Mouse (Mus musculus): Measurements from ENCODE around the gene Mark3. TPM values are rescaled to one million over a fixed set of nuclear protein-coding genes. Genes with fewer than 3 reads are reported as not detected.
A peak's percentile ranks its signal among the peaks of the same experiment; 100 is the strongest.

The Mark3 gene
- polyA plus RNA-seq, 1 experiment from 2014 or later, result 25.7 TPM

- H3K9me3 ChIP-seq, result no peaks in the 10 kb centered on the region
- WGBS, result 60% methylated on average over 11 of the region's 11 CpGs
Measured at GRCm38 (mm10) chr12:111689426-111689825, 115.1 kb downstream of the Mark3 start.

GRCm38 (mm10) chr12:111691346-111691872 lies 117.1 kb downstream of the Mark3 start:
- no peak for ATAC-seq (ENCODE audit: extremely low read depth, insufficient number of reproducible peaks, low FRiP score, low TSS enrichment)

More at GRCm38 (mm10) chr12:111689426-111689825, 115.1 kb downstream of the Mark3 start:
- no peaks in the 10 kb centered on the region for H3K27me3 ChIP-seq (replicated peaks)
- 0 out of 2 replicates have a peak, but pooled peaks cover 2% of the 10 kb centered on the region for H3K36me3 ChIP-seq
- H3K9ac ChIP-seq, result no peak overlapping the region
- H3K4me3 ChIP-seq, result no peak overlapping the region
- H3K27ac ChIP-seq (replicated peaks), result 0 out of 2 replicates have a peak overlapping the region, but pooled peaks have one; percentile 7
- ATAC-seq (ENCODE audit: extremely low read depth, insufficient number of reproducible peaks, low FRiP score, low TSS enrichment), result no peak
- no peak overlapping the region for H3K4me2 ChIP-seq
- H3K4me1 ChIP-seq, result peaks cover 77% of the 10 kb centered on the region

GRCm38 (mm10) chr12:111692899-111693298 lies 118.6 kb downstream of the Mark3 start:
- WGBS, result 84% methylated on average over 5 of the region's 5 CpGs
- no peaks in the 10 kb centered on the region for H3K27me3 ChIP-seq (replicated peaks)
- H3K9me3 ChIP-seq, result no peaks in the 10 kb centered on the region
- no peak for ATAC-seq (ENCODE audit: extremely low read depth, insufficient number of reproducible peaks, low FRiP score, low TSS enrichment)
- no peak overlapping the region for H3K27ac ChIP-seq (replicated peaks)
- H3K36me3 ChIP-seq, result no peaks in the 10 kb centered on the region
- H3K4me3 ChIP-seq, result no peak overlapping the region
- H3K4me2 ChIP-seq, result no peak overlapping the region
- peaks cover 64% of the 10 kb centered on the region for H3K4me1 ChIP-seq
- no peak overlapping the region for H3K9ac ChIP-seq

More at GRCm38 (mm10) chr12:111691346-111691872, 117.1 kb downstream of the Mark3 start:
- 32% methylated on average over 5 of the region's 5 CpGs for WGBS
- Histone ChIP-seq H3K27ac (replicated peaks) (0 out of 2 replicates have a peak overlapping the region, but pooled peaks have one; percentile 34), H3K36me3 (no peaks in the 10 kb centered on the region), H3K4me1 (peaks cover 79% of the 10 kb centered on the region), H3K27me3 (replicated peaks) (no peaks in the 10 kb centered on the region), H3K9me3 (no peaks in the 10 kb centered on the region), H3K4me3 (no peak overlapping the region), H3K4me2 (no peak overlapping the region), H3K9ac (peak overlapping the region; percentile 52; the same call in 1 of the 2 replicates)

- ATAC-seq (ENCODE audit: extremely low read depth, insufficient number of reproducible peaks, low FRiP score, low TSS enrichment), result no peak
- H3K36me3 ChIP-seq, result no peaks in the 10 kb centered on the region
- no peaks in the 10 kb centered on the region for H3K27me3 ChIP-seq (replicated peaks)
- 53% methylated on average over 18 of the region's 18 CpGs for WGBS
- peak overlapping the region; percentile 31 for H3K4me2 ChIP-seq
- H3K4me3 ChIP-seq, result no peak overlapping the region
- H3K9me3 ChIP-seq, result no peaks in the 10 kb centered on the region
- peak overlapping the region; percentile 46 for H3K27ac ChIP-seq (replicated peaks)
- H3K9ac ChIP-seq, result peak overlapping the region; percentile 67
- peaks cover 63% of the 10 kb centered on the region for H3K4me1 ChIP-seq
Measured at GRCm38 (mm10) chr12:111693341-111694270, 119.3 kb downstream of the Mark3 start.

GRCm38 (mm10) chr12:111694271-111694781 lies 120.0 kb downstream of the Mark3 start:
- no peak for ATAC-seq (ENCODE audit: extremely low read depth, insufficient number of reproducible peaks, low FRiP score, low TSS enrichment)
- H3K4me1 ChIP-seq, result peaks cover 59% of the 10 kb centered on the region
- 18% methylated on average over 12 of the region's 12 CpGs for WGBS

GRCm38 (mm10) chr12:111694880-111695804 lies 120.8 kb downstream of the Mark3 start:
- no peaks in the 10 kb centered on the region for H3K36me3 ChIP-seq
- H3K4me2 ChIP-seq, result no peak overlapping the region
- ATAC-seq (ENCODE audit: extremely low read depth, insufficient number of reproducible peaks, low FRiP score, low TSS enrichment), result 0 out of 2 replicates have a peak, but pooled peaks have one; percentile 16
- no peak overlapping the region for H3K4me3 ChIP-seq
- no peaks in the 10 kb centered on the region for H3K27me3 ChIP-seq (replicated peaks)
- 67% methylated on average over 13 of the region's 13 CpGs for WGBS
- H3K4me1 ChIP-seq, result peaks cover 52% of the 10 kb centered on the region
- peak overlapping the region; percentile 67; the same call in 1 of the 2 replicates for H3K9ac ChIP-seq
- H3K27ac ChIP-seq (replicated peaks), result peak overlapping the region; percentile 46; the same call in 1 of the 2 replicates
- no peaks in the 10 kb centered on the region for H3K9me3 ChIP-seq

More at GRCm38 (mm10) chr12:111694271-111694781, 120.0 kb downstream of the Mark3 start:
- H3K36me3 ChIP-seq, result no peaks in the 10 kb centered on the region
- H3K9me3 ChIP-seq, result no peaks in the 10 kb centered on the region
- H3K27me3 ChIP-seq (replicated peaks), result no peaks in the 10 kb centered on the region
- H3K4me2 ChIP-seq, result peak overlapping the region; percentile 31
- H3K9ac ChIP-seq, result peak overlapping the region; percentile 67
- H3K27ac ChIP-seq (replicated peaks), result peak overlapping the region; percentile 46
- no peak overlapping the region for H3K4me3 ChIP-seq

- peaks cover 47% of the 10 kb centered on the region for H3K4me1 ChIP-seq
- no peaks in the 10 kb centered on the region for H3K36me3 ChIP-seq
- no peak overlapping the region for H3K4me2 ChIP-seq
- no peak overlapping the region for H3K27ac ChIP-seq (replicated peaks)
- no peak for ATAC-seq (ENCODE audit: extremely low read depth, insufficient number of reproducible peaks, low FRiP score, low TSS enrichment)
- peak overlapping the region; percentile 20; the same call in 1 of the 2 replicates for H3K9ac ChIP-seq
- 30% methylated on average over 6 of the region's 6 CpGs for WGBS
- H3K27me3 ChIP-seq (replicated peaks), result no peaks in the 10 kb centered on the region
- H3K4me3 ChIP-seq, result no peak overlapping the region
- H3K9me3 ChIP-seq, result no peaks in the 10 kb centered on the region
Measured at GRCm38 (mm10) chr12:111696239-111696638, 121.9 kb downstream of the Mark3 start.

GRCm38 (mm10) chr12:111697708-111698107 lies 123.4 kb downstream of the Mark3 start:
- H3K36me3 ChIP-seq, result no peaks in the 10 kb centered on the region
- H3K4me2 ChIP-seq, result no peak overlapping the region
- ATAC-seq (ENCODE audit: extremely low read depth, insufficient number of reproducible peaks, low FRiP score, low TSS enrichment), result no peak
- H3K27me3 ChIP-seq (replicated peaks), result no peaks in the 10 kb centered on the region
- 61% methylated on average over 4 of the region's 4 CpGs for WGBS
- peaks cover 36% of the 10 kb centered on the region for H3K4me1 ChIP-seq
- no peak overlapping the region for H3K27ac ChIP-seq (replicated peaks)
- H3K9me3 ChIP-seq, result no peaks in the 10 kb centered on the region
- no peak overlapping the region for H3K4me3 ChIP-seq
- no peak overlapping the region; the same call in 1 of the 2 replicates for H3K9ac ChIP-seq

- Histone ChIP-seq H3K4me1 (peaks cover 29% of the 10 kb centered on the region), H3K27me3 (replicated peaks) (no peaks in the 10 kb centered on the region), H3K4me2 (no peak overlapping the region), H3K36me3 (no peaks in the 10 kb centered on the region), H3K9ac (peak overlapping the region; percentile 38), H3K27ac (replicated peaks) (no peak overlapping the region), H3K9me3 (no peaks in the 10 kb centered on the region), H3K4me3 (no peak overlapping the region)
- 70% methylated on average over 6 of the region's 6 CpGs for WGBS
- ATAC-seq (ENCODE audit: extremely low read depth, insufficient number of reproducible peaks, low FRiP score, low TSS enrichment), result no peak
Measured at GRCm38 (mm10) chr12:111698346-111698913, 124.1 kb downstream of the Mark3 start.

GRCm38 (mm10) chr12:111699542-111699941 lies 125.2 kb downstream of the Mark3 start:
- no peak for ATAC-seq (ENCODE audit: extremely low read depth, insufficient number of reproducible peaks, low FRiP score, low TSS enrichment)
- Histone ChIP-seq H3K27me3 (replicated peaks) (no peaks in the 10 kb centered on the region), H3K4me2 (no peak overlapping the region), H3K4me1 (peaks cover 22% of the 10 kb centered on the region), H3K9ac (no peak overlapping the region), H3K27ac (replicated peaks) (no peak overlapping the region), H3K4me3 (no peak overlapping the region), H3K36me3 (no peaks in the 10 kb centered on the region), H3K9me3 (no peaks in the 10 kb centered on the region)
- 78% methylated on average over 4 of the region's 4 CpGs for whole genome bisulfite sequencing
